Mouse (Mus musculus) hindbrain, embryonic 10.5 days (tissue): ENCODE results near the gene Hddc3. TPM values are rescaled to one million over a fixed set of nuclear protein-coding genes. Genes with fewer than 3 reads are reported as not detected.
"Not testable (repeated sequence)": the region's sequence is repeated elsewhere in the genome, so short reads cannot be mapped to it uniquely, and the experiment has no call there.

ENCODE experiments used
- DNase-seq: peaks from one replicate; pipeline ENCODE4 v3.0.0-alpha.2; 2017; ENCODE audit warnings: low spot score
- H3K27ac ChIP-seq: fragments of 300-500 bp; sonication (generic); 2 replicates; pipeline ENCODE4 v1.5.1; 2016; ENCODE audit warnings: mild to moderate bottlenecking, moderate library complexity
- H3K27me3 ChIP-seq: fragments of 300-500 bp; sonication (generic); 2 replicates; pipeline ENCODE4 v1.6.1; 2016; ENCODE audit warnings: mild to moderate bottlenecking; ENCODE audit not compliant: poor library complexity, insufficient read depth, severe bottlenecking
- H3K36me3 ChIP-seq: fragments of 300-500 bp; sonication (generic); 2 replicates; pipeline ENCODE4 v1.6.1; 2016; ENCODE audit warnings: mild to moderate bottlenecking, moderate library complexity
- H3K4me1 ChIP-seq: fragments of 300-500 bp; sonication (generic); replicated peaks from 2 replicates; pipeline ENCODE4 v1.6.1; 2016; ENCODE audit warnings: mild to moderate bottlenecking
- H3K4me3 ChIP-seq: fragments of 300-500 bp; sonication (generic); 2 replicates; pipeline ENCODE4 v1.5.1; 2016; ENCODE audit warnings: mild to moderate bottlenecking, moderate library complexity
- H3K9me3 ChIP-seq: fragments of 300-500 bp; sonication (generic); 2 replicates; pipeline ENCODE4 v1.6.1; 2016; ENCODE audit warnings: mild to moderate bottlenecking, moderate library complexity
- WGBS: fragments of 180-500 bp; shearing (Covaris S2); methylation state at CpG from one replicate; pipeline ENCODE4 v1.1.7; 2016; 5-methylcytosine and 5-hydroxymethylcytosine counted together
- polyA plus RNA-seq: library from polyadenylated mRNA; unstranded; fragments of >200 nt; fragmentation: Nextera tagmentation; extraction: Ambion mirVana; gene quantifications from 2 replicates; pipeline ENCODE4 v1.2.1, GENCODE M21; 2016

The Hddc3 gene
- polyA plus RNA-seq, 1 experiment from 2014 or later = 19.6 TPM

- peaks cover 11% of the 10 kb centered on the region; the same call in 1 of the 2 replicates for H3K4me1 ChIP-seq
- no peaks in the 10 kb centered on the region for H3K9me3 ChIP-seq
- H3K27me3 ChIP-seq = no peaks in the 10 kb centered on the region
- H3K27ac ChIP-seq = no peak overlapping the region
- DNase-seq = no peak
- no peak overlapping the region for H3K4me3 ChIP-seq
- 89% methylated on average over 4 of the region's 4 CpGs for WGBS
- peaks cover 85% of the 10 kb centered on the region for H3K36me3 ChIP-seq
Measured at GRCm38 (mm10) chr7:80394600-80394999, 51.7 kb downstream of the Hddc3 start.

DNA sequence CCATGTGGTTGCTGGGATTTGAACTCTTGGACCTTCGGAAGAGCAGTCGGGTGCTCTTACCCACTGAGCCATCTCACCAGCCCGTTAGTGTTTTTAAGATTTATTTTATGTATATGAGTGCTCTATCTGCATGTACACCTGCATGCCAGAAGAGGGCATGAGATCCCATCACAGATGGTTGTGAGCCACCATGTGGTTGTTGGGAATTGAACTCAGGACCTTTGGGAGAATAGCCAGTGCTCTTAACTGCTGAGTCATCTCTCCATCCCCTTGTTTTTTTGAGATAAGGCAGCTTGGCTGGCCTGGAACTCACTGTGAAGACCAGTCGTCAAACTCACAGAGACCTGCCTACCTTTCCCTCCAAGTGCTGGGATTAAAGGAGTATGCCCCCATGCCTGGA, 53.5 kb downstream of the Hddc3 start:
- H3K9me3 ChIP-seq, H3K4me3 ChIP-seq, DNase-seq, H3K27ac ChIP-seq, H3K27me3 ChIP-seq: not testable (repeated sequence)
- Histone ChIP-seq H3K4me1 (peaks cover 28% of the 10 kb centered on the region), H3K36me3 (peaks cover 67% of the 10 kb centered on the region)
- WGBS = 89% methylated on average over 4 of the region's 4 CpGs

- DNase-seq = no peak
- WGBS = 85% methylated on average over 9 of the region's 9 CpGs
Measured at GRCm38 (mm10) chr7:80397986-80398385, 55.1 kb downstream of the Hddc3 start.

DNA sequence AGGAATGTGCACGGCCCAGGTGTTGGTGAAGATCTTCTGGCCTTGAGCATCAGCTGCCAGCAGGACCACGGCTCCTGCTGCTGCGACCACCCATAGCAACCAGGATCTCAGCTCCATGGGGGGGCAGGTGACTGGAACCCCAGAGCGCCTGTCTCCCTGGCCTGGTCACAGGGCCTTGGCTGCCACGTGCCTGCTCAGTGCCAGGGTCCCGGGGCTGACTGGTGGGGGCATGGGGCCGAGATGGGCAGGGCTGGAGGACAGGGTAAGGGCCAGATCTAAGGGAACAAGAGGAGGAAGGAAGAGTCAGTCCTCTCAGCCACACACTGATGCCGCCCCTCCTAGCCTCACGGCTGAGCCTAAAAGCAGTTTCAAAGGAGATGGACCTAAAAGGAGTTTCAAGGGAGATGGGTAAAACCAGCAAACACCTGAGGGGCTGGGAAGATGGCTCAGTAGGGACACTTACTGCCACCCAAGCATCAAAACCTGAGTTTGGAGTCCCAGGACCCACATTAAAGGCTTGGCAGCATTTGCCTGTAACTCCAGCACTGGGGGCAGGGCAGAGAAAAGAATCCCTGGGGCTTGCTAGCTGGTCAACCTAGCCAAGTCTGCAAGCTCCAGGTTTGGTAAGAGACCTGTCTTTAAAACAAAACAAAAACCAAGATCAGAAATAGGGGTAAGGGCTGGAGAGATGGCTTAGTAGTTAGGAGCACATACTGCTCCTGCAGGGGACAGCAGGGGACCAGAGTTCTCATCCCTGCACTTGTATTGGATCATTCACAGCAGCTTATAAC, 55.9 kb downstream of the Hddc3 start:
- no peak for DNase-seq
- Histone ChIP-seq H3K36me3 (peaks cover 43% of the 10 kb centered on the region), H3K4me3 (no peak overlapping the region), H3K9me3 (no peaks in the 10 kb centered on the region), H3K4me1 (peaks cover 34% of the 10 kb centered on the region), H3K27me3 (peaks cover 7% of the 10 kb centered on the region), H3K27ac (0 out of 2 replicates have a peak overlapping the region, but pooled peaks have one; percentile 45)
- WGBS = 71% methylated on average over 9 of the region's 9 CpGs

More at GRCm38 (mm10) chr7:80397986-80398385, 55.1 kb downstream of the Hddc3 start:
- Histone ChIP-seq H3K4me3 (no peak overlapping the region), H3K36me3 (peaks cover 51% of the 10 kb centered on the region), H3K27me3 (no peaks in the 10 kb centered on the region), H3K9me3 (no peaks in the 10 kb centered on the region), H3K4me1 (peaks cover 34% of the 10 kb centered on the region), H3K27ac (no peak overlapping the region)

- H3K27me3 ChIP-seq = peaks cover 20% of the 10 kb centered on the region
- H3K27ac ChIP-seq = no peak overlapping the region
- WGBS = 62% methylated on average over 5 of the region's 5 CpGs
- no peaks in the 10 kb centered on the region for H3K9me3 ChIP-seq
- H3K36me3 ChIP-seq = peaks cover 34% of the 10 kb centered on the region
- H3K4me3 ChIP-seq = peak overlapping the region; percentile 13; the same call in 1 of the 2 replicates
- DNase-seq = no peak
- H3K4me1 ChIP-seq = peaks cover 34% of the 10 kb centered on the region
Measured at GRCm38 (mm10) chr7:80400099-80400498, 57.2 kb downstream of the Hddc3 start.

Other genes starting within 250 kb of the Hddc3 start
- gene Idh2, start 227.7 kb upstream of the Hddc3 start, polyA plus RNA-seq = 429 and 446 TPM in 2 replicates
- 14.0 and 17.5 TPM in 2 replicates for gene Sema4b, start 156.3 kb upstream of the Hddc3 start, polyA plus RNA-seq
- gene Cib1, start 110.3 kb upstream of the Hddc3 start, polyA plus RNA-seq = 74.8 and 79.6 TPM in 2 replicates
- gene Gdpgp1, start 110.2 kb upstream of the Hddc3 start, polyA plus RNA-seq = 6.2 and 6.5 TPM in 2 replicates
- 0.70 and 0.98 TPM in 2 replicates for gene Ttll13, start 96.7 kb upstream of the Hddc3 start, polyA plus RNA-seq
- 40.4 and 47.4 TPM in 2 replicates for gene Ngrn, start 81.9 kb upstream of the Hddc3 start, polyA plus RNA-seq
- 16.6 and 19.6 TPM in 2 replicates for gene Vps33b, start 73.5 kb upstream of the Hddc3 start, polyA plus RNA-seq
- gene Prc1, start 48.7 kb upstream of the Hddc3 start, polyA plus RNA-seq = 175 and 232 TPM in 2 replicates
- 12.2 and 12.9 TPM in 2 replicates for gene Rccd1, start 18.6 kb upstream of the Hddc3 start, polyA plus RNA-seq
- gene Unc45a, start 2.1 kb upstream of the Hddc3 start, polyA plus RNA-seq = 46.2 and 54.6 TPM in 2 replicates
- 17.7 TPM in 2 replicates for gene Man2a2, start 28.3 kb downstream of the Hddc3 start, polyA plus RNA-seq
- gene Fes, start 44.8 kb downstream of the Hddc3 start, polyA plus RNA-seq = 10.4 and 11.6 TPM in 2 replicates
- 4.6 and 5.2 TPM in 2 replicates for gene Furin, start 62.3 kb downstream of the Hddc3 start, polyA plus RNA-seq
- gene Blm, start 192.0 kb downstream of the Hddc3 start, polyA plus RNA-seq = 33.1 and 47.3 TPM in 2 replicates